Mouse (Mus musculus) erythroblast, embryonic 14.5 days (primary cell): ENCODE measurements around the gene Gm26620.

Experiments used
- GATA1 ChIP-seq: IDR thresholded peaks from 2 replicates; pipeline ENCODE4 v1.6.1; 2012; ENCODE audit warnings: low read length, inconsistent platforms, mixed read lengths
- TAL1 ChIP-seq: IDR thresholded peaks from 3 replicates; pipeline ENCODE4 v1.6.1; 2012; ENCODE audit warnings: low read length, inconsistent platforms, mixed read lengths

- TF ChIP-seq TAL1: no peak
- no peak for TF ChIP-seq GATA1
These were observed 13.7 kb downstream of the Gm26620 start for GRCm38 (mm10) chr1:170898413-170899075.
